Mouse (Mus musculus) neural tube, embryonic 11.5 days (tissue): Measurements from ENCODE around the gene Lrrfip1. TPM values are rescaled to one million over a fixed set of nuclear protein-coding genes. Genes with fewer than 3 reads are reported as not detected.

Source experiments
- ATAC-seq: fragments of 200-750 bp; cut with Nextera tagmentation; 2 replicates; pipeline ENCODE4 v1.8.0; 2017; ENCODE audit warnings: moderate number of reproducible peaks, mild to moderate bottlenecking, moderate TSS enrichment, moderate library complexity; ENCODE audit not compliant: insufficient read depth, low FRiP score, low TSS enrichment
- DNase-seq: peaks from one replicate; pipeline ENCODE4 v3.0.0-alpha.2; 2015; ENCODE audit warnings: low spot score
- H3K27ac ChIP-seq: fragments of 300-500 bp; sonication (generic); 2 replicates; pipeline ENCODE4 v1.5.1; 2014; ENCODE audit warnings: low read depth, mild to moderate bottlenecking, low read length
- H3K27me3 ChIP-seq: fragments of 300-500 bp; sonication (generic); 2 replicates; pipeline ENCODE4 v1.6.1; 2014; ENCODE audit warnings: mild to moderate bottlenecking, low read length, mixed read lengths; ENCODE audit not compliant: control insufficient read depth, insufficient read depth
- H3K36me3 ChIP-seq: fragments of 300-500 bp; sonication (generic); 2 replicates; pipeline ENCODE4 v1.6.1; 2014; ENCODE audit warnings: mild to moderate bottlenecking, low read length, moderate library complexity, mixed read lengths; ENCODE audit not compliant: control insufficient read depth, insufficient read depth
- H3K4me1 ChIP-seq: fragments of 300-500 bp; sonication (generic); 2 replicates; pipeline ENCODE4 v1.6.1; 2014; ENCODE audit warnings: low read length, mixed read lengths; ENCODE audit not compliant: control insufficient read depth, insufficient read depth
- H3K4me2 ChIP-seq: fragments of 300-500 bp; sonication (generic); 2 replicates; pipeline ENCODE4 v1.6.1; 2014; ENCODE audit warnings: low read depth, mild to moderate bottlenecking, moderate library complexity
- H3K4me3 ChIP-seq: fragments of 300-500 bp; sonication (generic); 2 replicates; pipeline ENCODE4 v1.5.1; 2014; ENCODE audit warnings: low read depth, low read length
- H3K9ac ChIP-seq: fragments of 300-500 bp; sonication (generic); 2 replicates; pipeline ENCODE4 v1.6.1; 2014; ENCODE audit warnings: mild to moderate bottlenecking, low read length
- H3K9me3 ChIP-seq: fragments of 300-500 bp; sonication (generic); 2 replicates; pipeline ENCODE4 v1.6.1; 2016; ENCODE audit warnings: low read length; ENCODE audit not compliant: control insufficient read depth
- WGBS: fragments of 180-500 bp; shearing (Covaris S2); extraction: QIAGEN DNeasy Blood & Tissue Kit; methylation state at CpG from one replicate; pipeline ENCODE4 v1.1.7; 2014; 5-methylcytosine and 5-hydroxymethylcytosine counted together
- polyA plus RNA-seq: library from polyadenylated mRNA; unstranded; fragments of >200 nt; fragmentation: Nextera tagmentation; extraction: Ambion mirVana; gene quantifications from 2 replicates; pipeline ENCODE4 v1.2.1, GENCODE M21; 2014

Gene Lrrfip1
- polyA plus RNA-seq, 1 experiment from 2014 or later: 26.9 TPM

GRCm38 (mm10) chr1:91092451-91092850 is 93.9 kb downstream of the Lrrfip1 start:
- H3K36me3 ChIP-seq: no peaks in the 10 kb centered on the region
- no peak overlapping the region for H3K27ac ChIP-seq
- DNase-seq: no peak
- ATAC-seq: no peak
- H3K4me3 ChIP-seq: no peak overlapping the region
- H3K27me3 ChIP-seq: no peaks in the 10 kb centered on the region
- no peak overlapping the region for H3K4me2 ChIP-seq
- 53% methylated on average over 6 of the region's 6 CpGs for WGBS
- no peaks in the 10 kb centered on the region for H3K9me3 ChIP-seq
- no peaks in the 10 kb centered on the region for H3K4me1 ChIP-seq
- H3K9ac ChIP-seq: no peak overlapping the region

- 72% methylated on average over 2 of the region's 2 CpGs for WGBS
Observed at GRCm38 (mm10) chr1:91093296-91093695, 94.8 kb downstream of the Lrrfip1 start.

GRCm38 (mm10) chr1:91094001-91094400 is 95.5 kb downstream of the Lrrfip1 start:
- no peaks in the 10 kb centered on the region for H3K36me3 ChIP-seq
- WGBS: 92% methylated on average over 5 of the region's 5 CpGs
- H3K4me2 ChIP-seq: no peak overlapping the region
- no peak overlapping the region for H3K9ac ChIP-seq
- H3K27ac ChIP-seq: no peak overlapping the region
- DNase-seq (no peak), ATAC-seq (no peak)
- no peaks in the 10 kb centered on the region for H3K27me3 ChIP-seq
- H3K4me1 ChIP-seq: no peaks in the 10 kb centered on the region
- no peaks in the 10 kb centered on the region for H3K9me3 ChIP-seq
- no peak overlapping the region for H3K4me3 ChIP-seq

More at GRCm38 (mm10) chr1:91093296-91093695, 94.8 kb downstream of the Lrrfip1 start:
- Histone ChIP-seq H3K4me1 (no peaks in the 10 kb centered on the region), H3K4me2 (no peak overlapping the region), H3K4me3 (no peak overlapping the region), H3K27ac (no peak overlapping the region), H3K27me3 (no peaks in the 10 kb centered on the region), H3K9ac (no peak overlapping the region), H3K36me3 (no peaks in the 10 kb centered on the region), H3K9me3 (no peaks in the 10 kb centered on the region)
- no peak for ATAC-seq
- DNase-seq: no peak

- no peak overlapping the region for H3K4me3 ChIP-seq
- no peaks in the 10 kb centered on the region for H3K27me3 ChIP-seq
- no peak for DNase-seq
- ATAC-seq: no peak
- H3K36me3 ChIP-seq: no peaks in the 10 kb centered on the region
- no peak overlapping the region for H3K27ac ChIP-seq
- 80% methylated on average over 3 of the region's 3 CpGs for WGBS
- no peaks in the 10 kb centered on the region for H3K9me3 ChIP-seq
- no peak overlapping the region for H3K9ac ChIP-seq
- no peak overlapping the region for H3K4me2 ChIP-seq
- H3K4me1 ChIP-seq: no peaks in the 10 kb centered on the region
Observed at GRCm38 (mm10) chr1:91095258-91095657, 96.7 kb downstream of the Lrrfip1 start.

GRCm38 (mm10) chr1:91095853-91096252 is 97.3 kb downstream of the Lrrfip1 start:
- WGBS: 73% methylated on average over 1 of the region's 1 CpGs

GRCm38 (mm10) chr1:91096490-91096889 is 98.0 kb downstream of the Lrrfip1 start:
- no peak overlapping the region for H3K27ac ChIP-seq
- DNase-seq: no peak
- no peak overlapping the region for H3K4me2 ChIP-seq
- H3K36me3 ChIP-seq: no peaks in the 10 kb centered on the region
- ATAC-seq: no peak
- no peaks in the 10 kb centered on the region for H3K27me3 ChIP-seq
- H3K9me3 ChIP-seq: no peaks in the 10 kb centered on the region
- no peak overlapping the region for H3K9ac ChIP-seq
- no peak overlapping the region for H3K4me3 ChIP-seq
- 80% methylated on average over 5 of the region's 5 CpGs for WGBS
- no peaks in the 10 kb centered on the region for H3K4me1 ChIP-seq

More at GRCm38 (mm10) chr1:91095853-91096252, 97.3 kb downstream of the Lrrfip1 start:
- no peak for ATAC-seq
- Histone ChIP-seq H3K9ac (no peak overlapping the region), H3K4me3 (no peak overlapping the region), H3K4me1 (no peaks in the 10 kb centered on the region), H3K27ac (no peak overlapping the region), H3K4me2 (no peak overlapping the region), H3K36me3 (no peaks in the 10 kb centered on the region), H3K27me3 (no peaks in the 10 kb centered on the region), H3K9me3 (no peaks in the 10 kb centered on the region)
- no peak for DNase-seq

GRCm38 (mm10) chr1:91097283-91097834 is 98.8 kb downstream of the Lrrfip1 start:
- WGBS: 90% methylated on average over 11 of the region's 11 CpGs
- no peak for ATAC-seq
- Histone ChIP-seq H3K4me2 (no peak overlapping the region), H3K9ac (no peak overlapping the region), H3K9me3 (no peaks in the 10 kb centered on the region), H3K27ac (no peak overlapping the region), H3K36me3 (no peaks in the 10 kb centered on the region), H3K4me3 (no peak overlapping the region), H3K27me3 (no peaks in the 10 kb centered on the region), H3K4me1 (no peaks in the 10 kb centered on the region)
- DNase-seq: no peak

GRCm38 (mm10) chr1:91098887-91099286 is 100.3 kb downstream of the Lrrfip1 start:
- no peak overlapping the region for H3K4me2 ChIP-seq
- H3K27ac ChIP-seq: 0 out of 2 replicates have a peak overlapping the region, but pooled peaks have one; percentile 24
- H3K4me3 ChIP-seq: no peak overlapping the region
- no peaks in the 10 kb centered on the region for H3K36me3 ChIP-seq
- no peaks in the 10 kb centered on the region for H3K27me3 ChIP-seq
- ATAC-seq: no peak
- H3K9ac ChIP-seq: no peak overlapping the region
- no peaks in the 10 kb centered on the region for H3K9me3 ChIP-seq
- DNase-seq: peak; percentile 73
- 23% methylated on average over 6 of the region's 6 CpGs for WGBS
- no peaks in the 10 kb centered on the region for H3K4me1 ChIP-seq

- Histone ChIP-seq H3K4me2 (no peak overlapping the region), H3K36me3 (no peaks in the 10 kb centered on the region), H3K4me1 (no peaks in the 10 kb centered on the region), H3K27ac (no peak overlapping the region), H3K9me3 (no peaks in the 10 kb centered on the region), H3K9ac (no peak overlapping the region), H3K4me3 (no peak overlapping the region), H3K27me3 (no peaks in the 10 kb centered on the region)
- no peak for ATAC-seq
- 87% methylated on average over 11 of the region's 11 CpGs for WGBS
- DNase-seq: no peak
Observed at GRCm38 (mm10) chr1:91101709-91102440, 103.3 kb downstream of the Lrrfip1 start.
